In the genomic region with DNA sequence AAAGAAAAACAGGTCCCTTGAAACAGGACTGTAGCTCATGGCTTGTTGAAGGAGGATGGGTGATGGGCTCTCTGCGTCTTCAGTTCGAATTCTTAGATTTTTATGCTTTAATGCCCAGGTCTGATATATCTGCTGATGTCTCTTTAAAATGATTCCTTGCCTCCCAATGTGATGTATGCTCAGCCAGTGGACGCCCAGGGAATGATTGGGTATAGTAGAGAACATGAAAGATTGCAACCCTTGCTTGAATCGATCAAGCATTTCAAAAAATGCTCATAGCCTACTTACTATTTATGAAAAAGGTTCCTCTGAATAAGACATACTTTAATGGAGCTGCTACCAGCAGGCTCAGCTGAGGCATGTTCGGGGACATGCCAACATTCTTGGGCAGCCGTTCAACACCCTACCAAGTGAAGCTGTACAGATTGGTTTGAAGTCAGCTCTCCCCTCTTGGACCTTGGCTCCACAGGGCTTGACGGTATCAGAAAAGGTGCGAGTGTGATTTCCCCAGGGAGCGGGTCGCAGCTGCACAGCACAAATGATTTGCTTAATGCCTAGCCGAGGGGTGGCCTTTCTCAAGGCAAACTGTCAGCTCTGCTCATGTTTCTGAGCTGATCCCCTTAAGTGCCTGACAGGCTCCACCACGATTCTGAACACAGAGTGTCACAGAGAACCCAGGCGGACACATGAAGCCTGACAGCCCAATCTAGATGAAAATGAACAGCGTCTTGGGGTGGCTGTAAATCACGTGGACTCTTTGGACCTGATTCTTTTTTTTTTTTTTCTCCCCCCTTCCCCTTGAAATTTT, we compare ENCODE assay signal across 8 mouse cellular contexts.
DNase-seq lines count a peak whose midpoint lies in the region; ATAC-seq lines count a peak whose summit lies in the region.

No protein-coding gene starts in this region.

- 17% methylated on average over 15 of the region's 15 CpGs for WGBS in embryonic facial prominence, embryonic 15.5 days
- WGBS in heart, embryonic 15.5 days: 25% methylated on average over 15 of the region's 15 CpGs
- 41% methylated on average over 15 of the region's 15 CpGs for WGBS in stomach, embryonic 15.5 days

- ATAC-seq in embryonic facial prominence, embryonic 15.5 days (ENCODE audit: insufficient number of reproducible peaks, low FRiP score, low TSS enrichment, low read depth): peak; percentile 55
- 0 out of 2 replicates have a peak, but pooled peaks have one; percentile 19 for ATAC-seq in heart, embryonic 15.5 days (replicated peaks; ENCODE audit: insufficient number of reproducible peaks, insufficient read depth, low FRiP score, low read depth)
- peak; percentile 44; the same call in 1 of the 2 replicates for ATAC-seq in stomach, embryonic 15.5 days (ENCODE audit: insufficient read depth, low FRiP score, low read depth)

- H3K27me3 ChIP-seq in embryonic facial prominence, embryonic 15.5 days: no peaks in the 10 kb centered on the region
- H3K27me3 ChIP-seq in heart, embryonic 15.5 days: no peaks in the 10 kb centered on the region
- no peaks in the 10 kb centered on the region for H3K27me3 ChIP-seq in stomach, embryonic 15.5 days (replicated peaks)

- DNase-seq in left cerebral cortex, adult 18-20 months (ENCODE audit: low spot score in 2 of 2): peak; percentile 15 to 45
- no peak for DNase-seq in left cerebral cortex, adult 11 months (ENCODE audit: low spot score)
- peak; percentile 61 for DNase-seq in kidney, postnatal 14 days
- peak; percentile 63 for DNase-seq in mesoderm, embryonic 11.5 days (ENCODE audit: low read depth, low spot score)
- no peak for DNase-seq in thymus, postnatal 4 days

- H3K4me2 ChIP-seq in embryonic facial prominence, embryonic 15.5 days (replicated peaks): peak overlapping the region; percentile 76
- peak overlapping the region; percentile 62 for H3K4me2 ChIP-seq in heart, embryonic 15.5 days
- H3K4me2 ChIP-seq in stomach, embryonic 15.5 days: peak overlapping the region; percentile 63

- H3K36me3 ChIP-seq in embryonic facial prominence, embryonic 15.5 days: no peaks in the 10 kb centered on the region
- H3K36me3 ChIP-seq in heart, embryonic 15.5 days: no peaks in the 10 kb centered on the region
- no peaks in the 10 kb centered on the region for H3K36me3 ChIP-seq in stomach, embryonic 15.5 days

- H3K9me3 ChIP-seq in embryonic facial prominence, embryonic 15.5 days (replicated peaks): no peaks in the 10 kb centered on the region
- H3K9me3 ChIP-seq in heart, embryonic 15.5 days (replicated peaks): no peaks in the 10 kb centered on the region
- no peaks in the 10 kb centered on the region for H3K9me3 ChIP-seq in stomach, embryonic 15.5 days

- peak overlapping the region; percentile 51 for H3K4me3 ChIP-seq in embryonic facial prominence, embryonic 15.5 days (replicated peaks)
- peak overlapping the region; percentile 58 for H3K4me3 ChIP-seq in heart, embryonic 15.5 days
- H3K4me3 ChIP-seq in stomach, embryonic 15.5 days (replicated peaks): peak overlapping the region; percentile 43

- H3K27ac ChIP-seq in embryonic facial prominence, embryonic 15.5 days (replicated peaks): 0 out of 2 replicates have a peak overlapping the region, but pooled peaks have one; percentile 28
- peak overlapping the region; percentile 89 for H3K27ac ChIP-seq in heart, embryonic 15.5 days
- no peak overlapping the region; the same call in 1 of the 2 replicates for H3K27ac ChIP-seq in stomach, embryonic 15.5 days

- 0 out of 2 replicates have a peak overlapping the region, but pooled peaks have one; percentile 6 for H3K9ac ChIP-seq in embryonic facial prominence, embryonic 15.5 days
- peak overlapping the region; percentile 69 for H3K9ac ChIP-seq in heart, embryonic 15.5 days
- no peak overlapping the region for H3K9ac ChIP-seq in stomach, embryonic 15.5 days

- H3K4me1 ChIP-seq in embryonic facial prominence, embryonic 15.5 days: peaks cover 20% of the 10 kb centered on the region
- peaks cover 11% of the 10 kb centered on the region for H3K4me1 ChIP-seq in heart, embryonic 15.5 days (replicated peaks)
- no peaks in the 10 kb centered on the region for H3K4me1 ChIP-seq in stomach, embryonic 15.5 days

Comparison
In these comparisons a context has a peak if more than half of its experiments do, and no peak if none do; other contexts are left out.
1. DNase-seq: peak in left cerebral cortex, adult 18-20 months (2 of 2), kidney, postnatal 14 days (single experiment) and mesoderm, embryonic 11.5 days (single experiment); none in left cerebral cortex, adult 11 months (single experiment) and thymus, postnatal 4 days (single experiment).
2. Peak in every context shown above with its lines, with median percentiles within 50 percentile points of each other: ATAC-seq, H3K4me2 ChIP-seq and H3K4me3 ChIP-seq.